Mouse (Mus musculus) ES-Bruce4 (cell line): ENCODE data around the gene Zbtb25. TPM values are rescaled to one million over a fixed set of nuclear protein-coding genes. Genes with fewer than 3 reads are reported as not detected.

Source experiments
- H3K27ac ChIP-seq: 2 replicates; pipeline ENCODE4 v1.5.1; 2012; ENCODE audit warnings: low read length, inconsistent platforms; ENCODE audit not compliant: insufficient read depth
- H3K27me3 ChIP-seq: 2 replicates; pipeline ENCODE4 v1.6.1; 2012; ENCODE audit warnings: mild to moderate bottlenecking, low read length, inconsistent platforms; ENCODE audit not compliant: control insufficient read depth, poor library complexity, insufficient read depth, severe bottlenecking
- H3K36me3 ChIP-seq: 2 replicates; pipeline ENCODE4 v1.6.1; 2012; ENCODE audit warnings: inconsistent platforms, mild to moderate bottlenecking, low read length, moderate library complexity; ENCODE audit not compliant: control insufficient read depth, poor library complexity, insufficient read depth, severe bottlenecking
- H3K4me1 ChIP-seq: one replicate; pipeline ENCODE4 v1.8.1; 2011; ENCODE audit warnings: low read length; ENCODE audit not compliant: control insufficient read depth, insufficient read depth
- H3K4me3 ChIP-seq: 2 replicates; pipeline ENCODE4 v1.5.1; 2011; ENCODE audit warnings: low read depth, mild to moderate bottlenecking, low read length
- H3K9ac ChIP-seq: 2 replicates; pipeline ENCODE4 v1.6.1; 2012; ENCODE audit warnings: low read depth, mild to moderate bottlenecking, inconsistent platforms; ENCODE audit not compliant: poor library complexity, severe bottlenecking
- H3K9me3 ChIP-seq: replicated peaks from 2 replicates; pipeline ENCODE4 v1.6.1; 2012; ENCODE audit warnings: mild to moderate bottlenecking, low read length, inconsistent platforms; ENCODE audit not compliant: control insufficient read depth, poor library complexity, insufficient read depth, severe bottlenecking
- CTCF ChIP-seq: IDR thresholded peaks from one replicate; pipeline ENCODE4 v1.8.1; 2011; ENCODE audit warnings: low read depth, low read length
- EP300 ChIP-seq: IDR thresholded peaks from 2 replicates; pipeline ENCODE4 v1.6.1; 2011; ENCODE audit warnings: low read depth, low read length; ENCODE audit not compliant: insufficient read depth
- POLR2A ChIP-seq: IDR thresholded peaks from one replicate; pipeline ENCODE4 v1.8.1; 2011; ENCODE audit warnings: low read length; ENCODE audit not compliant: insufficient read depth
- polyA plus RNA-seq: library from polyadenylated mRNA; stranded (reverse); fragments of >200 nt; gene quantifications from 2 replicates; pipeline ENCODE4 v1.2.4, GENCODE M21; 2011; ENCODE audit warnings: low read depth; ENCODE audit not compliant: missing spikeins, insufficient read depth, insufficient read length

Zbtb25 gene
- polyA plus RNA-seq, 1 experiment, result 30.8 TPM

DNA sequence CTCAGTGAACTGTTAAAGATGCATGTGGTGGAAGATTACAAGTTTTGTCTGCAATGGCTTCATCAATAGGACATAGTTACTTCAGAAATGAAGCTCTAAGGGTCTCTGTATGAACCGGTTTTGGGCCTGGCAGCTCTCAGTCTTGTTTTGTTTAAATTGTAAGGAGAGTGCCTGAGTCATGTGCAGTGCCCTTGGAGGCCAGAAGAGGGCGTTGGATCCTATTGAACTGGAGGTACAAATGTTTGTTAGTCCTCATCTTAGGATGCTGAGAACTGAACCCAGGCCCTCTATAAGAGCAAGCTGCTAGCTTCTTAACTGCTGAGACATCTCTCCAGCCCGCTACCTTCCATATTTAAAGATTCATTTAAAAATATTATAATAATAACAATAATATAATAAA lies 32.3 kb upstream of the Zbtb25 start:
- Histone ChIP-seq H3K27ac (no peak overlapping the region), H3K4me3 (no peak overlapping the region), H3K27me3 (no peaks in the 10 kb centered on the region), H3K4me1 (no peaks in the 10 kb centered on the region), H3K36me3 (no peaks in the 10 kb centered on the region), H3K9ac (no peak overlapping the region), H3K9me3 (no peaks in the 10 kb centered on the region)
- TF ChIP-seq CTCF (peak; percentile 35), EP300 (no peak), POLR2A (no peak)

GRCm38 (mm10) chr12:76397281-76397680 lies 27.9 kb upstream of the Zbtb25 start:
- Histone ChIP-seq H3K36me3 (no peaks in the 10 kb centered on the region), H3K4me3 (no peak overlapping the region), H3K9me3 (no peaks in the 10 kb centered on the region), H3K27ac (no peak overlapping the region), H3K27me3 (no peaks in the 10 kb centered on the region), H3K9ac (no peak overlapping the region), H3K4me1 (no peaks in the 10 kb centered on the region)
- TF ChIP-seq EP300 (no peak), CTCF (no peak), POLR2A (no peak)

DNA sequence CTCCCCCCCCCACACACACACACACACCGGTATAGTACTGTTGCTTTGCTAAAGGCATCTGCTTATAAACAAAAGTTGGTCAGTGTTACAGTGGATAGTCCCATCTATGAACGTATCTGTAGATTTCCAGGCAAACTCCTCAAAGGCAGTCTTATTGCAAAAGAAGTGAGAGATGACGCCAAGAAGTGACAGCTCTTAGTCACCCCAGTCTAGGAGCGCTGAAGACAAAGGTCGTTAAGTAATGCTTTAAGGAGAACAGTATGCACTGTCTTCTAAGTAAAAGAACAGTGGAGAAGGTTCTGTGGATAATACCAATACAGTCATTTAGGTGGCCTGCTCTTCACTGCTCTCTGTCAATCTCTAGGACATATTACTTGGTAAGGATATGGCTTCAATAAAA lies 23.6 kb upstream of the Zbtb25 start:
- no peak overlapping the region for H3K27ac ChIP-seq
- H3K9ac ChIP-seq, result no peak overlapping the region
- H3K4me3 ChIP-seq, result no peak overlapping the region
- H3K4me1 ChIP-seq, result no peaks in the 10 kb centered on the region
- TF ChIP-seq POLR2A (no peak), EP300 (no peak), CTCF (no peak)
- no peaks in the 10 kb centered on the region for H3K9me3 ChIP-seq
- no peaks in the 10 kb centered on the region for H3K27me3 ChIP-seq
- H3K36me3 ChIP-seq, result no peaks in the 10 kb centered on the region

- Histone ChIP-seq H3K9me3 (no peaks in the 10 kb centered on the region), H3K4me1 (no peaks in the 10 kb centered on the region), H3K27me3 (no peaks in the 10 kb centered on the region), H3K4me3 (no peak overlapping the region), H3K36me3 (peaks cover 6% of the 10 kb centered on the region), H3K27ac (no peak overlapping the region), H3K9ac (no peak overlapping the region)
- TF ChIP-seq EP300 (no peak), POLR2A (no peak), CTCF (no peak)
Observed at GRCm38 (mm10) chr12:76391595-76392271, 22.3 kb upstream of the Zbtb25 start.

DNA sequence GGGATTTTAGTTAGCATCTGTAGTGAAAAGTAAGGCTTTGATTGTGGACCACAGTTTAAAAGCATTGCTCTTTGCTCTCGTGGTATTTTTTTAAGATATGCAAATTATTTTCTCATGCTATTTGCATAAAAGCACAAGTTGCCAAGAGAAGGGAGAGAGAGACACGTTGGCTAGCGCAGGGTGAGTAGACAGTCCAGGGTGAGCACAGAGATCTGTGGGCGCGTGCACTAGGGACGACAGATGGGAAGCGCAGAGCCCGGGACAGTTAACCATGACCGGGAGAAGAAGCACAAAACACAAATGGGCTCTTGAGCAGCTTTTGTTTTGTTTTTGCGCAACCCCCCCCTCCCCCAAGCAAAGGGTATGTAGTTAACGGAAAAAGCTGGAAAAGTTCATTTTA lies 19.4 kb upstream of the Zbtb25 start:
- Histone ChIP-seq H3K9ac (no peak overlapping the region), H3K27me3 (no peaks in the 10 kb centered on the region), H3K36me3 (peaks cover 17% of the 10 kb centered on the region), H3K4me3 (no peak overlapping the region), H3K4me1 (no peaks in the 10 kb centered on the region), H3K9me3 (no peaks in the 10 kb centered on the region), H3K27ac (no peak overlapping the region)
- TF ChIP-seq POLR2A (no peak), CTCF (no peak), EP300 (no peak)

GRCm38 (mm10) chr12:76385342-76385741 lies 15.9 kb upstream of the Zbtb25 start:
- TF ChIP-seq POLR2A (no peak), EP300 (no peak), CTCF (no peak)
- H3K36me3 ChIP-seq, result peaks cover 17% of the 10 kb centered on the region

More at GRCm38 (mm10) chr12:76385342-76385741, 15.9 kb upstream of the Zbtb25 start:
- H3K27me3 ChIP-seq, result no peaks in the 10 kb centered on the region
- H3K9ac ChIP-seq, result no peak overlapping the region
- H3K9me3 ChIP-seq, result no peaks in the 10 kb centered on the region
- H3K4me1 ChIP-seq, result no peaks in the 10 kb centered on the region
- H3K4me3 ChIP-seq, result no peak overlapping the region
- no peak overlapping the region for H3K27ac ChIP-seq
